Mouse (Mus musculus) limb, embryonic 11.5 days (tissue): ENCODE data around the gene C2cd5. TPM values are rescaled to one million over a fixed set of nuclear protein-coding genes. Genes with fewer than 3 reads are reported as not detected.
"Not testable (repeated sequence)": the region's sequence is repeated elsewhere in the genome, so short reads cannot be mapped to it uniquely, and the experiment has no call there.

ENCODE experiments used
- ATAC-seq: fragments of 200-750 bp; cut with Nextera tagmentation; 2 replicates; pipeline ENCODE4 v1.8.0; 2017; ENCODE audit warnings: low read depth; ENCODE audit not compliant: insufficient number of reproducible peaks, low FRiP score, low TSS enrichment
- DNase-seq: peaks from one replicate; pipeline ENCODE4 v3.0.0-alpha.2; 2015; ENCODE audit warnings: low spot score
- H3K27ac ChIP-seq: fragments of 300-500 bp; sonication (generic); replicated peaks from 2 replicates; pipeline ENCODE4 v1.5.1; 2014; ENCODE audit warnings: low read depth, mild to moderate bottlenecking, low read length
- H3K27me3 ChIP-seq: fragments of 300-500 bp; sonication (generic); 2 replicates; pipeline ENCODE4 v1.6.1; 2014; ENCODE audit warnings: mild to moderate bottlenecking, low read length, mixed read lengths; ENCODE audit not compliant: control insufficient read depth, insufficient read depth
- H3K36me3 ChIP-seq: fragments of 300-500 bp; sonication (generic); 2 replicates; pipeline ENCODE4 v1.6.1; 2014; ENCODE audit warnings: mild to moderate bottlenecking, low read length, moderate library complexity, mixed read lengths; ENCODE audit not compliant: control insufficient read depth, insufficient read depth
- H3K4me1 ChIP-seq: fragments of 300-500 bp; sonication (generic); 2 replicates; pipeline ENCODE4 v1.6.1; 2014; ENCODE audit warnings: low read length, mixed read lengths; ENCODE audit not compliant: control insufficient read depth, insufficient read depth
- H3K4me2 ChIP-seq: fragments of 300-500 bp; sonication (generic); 2 replicates; pipeline ENCODE4 v1.6.1; 2014; ENCODE audit warnings: low read depth, mild to moderate bottlenecking, moderate library complexity; ENCODE audit not compliant: severe bottlenecking
- H3K4me3 ChIP-seq: fragments of 300-500 bp; sonication (generic); 2 replicates; pipeline ENCODE4 v1.5.1; 2014; ENCODE audit warnings: low read depth, low read length
- H3K9ac ChIP-seq: fragments of 300-500 bp; sonication (generic); 2 replicates; pipeline ENCODE4 v1.6.1; 2014; ENCODE audit warnings: mild to moderate bottlenecking, low read length
- H3K9me3 ChIP-seq: fragments of 300-500 bp; sonication (generic); 2 replicates; pipeline ENCODE4 v1.6.1; 2016; ENCODE audit warnings: low read length; ENCODE audit not compliant: control insufficient read depth
- WGBS: fragments of 180-500 bp; shearing (Covaris S2); extraction: QIAGEN DNeasy Blood & Tissue Kit; methylation state at CpG from one replicate; pipeline ENCODE4 v1.1.7; 2014; 5-methylcytosine and 5-hydroxymethylcytosine counted together
- polyA plus RNA-seq: library from polyadenylated mRNA; unstranded; fragments of >200 nt; fragmentation: Nextera tagmentation; extraction: Ambion mirVana; gene quantifications from 2 replicates; pipeline ENCODE4 v1.2.1, GENCODE M21; 2014

Gene C2cd5
- polyA plus RNA-seq, 1 experiment from 2014 or later: 29.2 TPM

- H3K27ac ChIP-seq: no peak overlapping the region
- no peak overlapping the region for H3K4me3 ChIP-seq
- H3K9ac ChIP-seq: no peak overlapping the region
- WGBS: 32% methylated on average over 10 of the region's 10 CpGs
- no peaks in the 10 kb centered on the region for H3K9me3 ChIP-seq
- no peaks in the 10 kb centered on the region for H3K4me1 ChIP-seq
- no peaks in the 10 kb centered on the region for H3K27me3 ChIP-seq
- no peak overlapping the region for H3K4me2 ChIP-seq
- H3K36me3 ChIP-seq: no peaks in the 10 kb centered on the region
- ATAC-seq (no peak), DNase-seq (peak; percentile 83)
These were observed 111.2 kb downstream of the C2cd5 start for GRCm38 (mm10) chr6:142988753-142989152.

- Histone ChIP-seq H3K4me1 (no peaks in the 10 kb centered on the region), H3K9ac (no peak overlapping the region), H3K27me3 (no peaks in the 10 kb centered on the region), H3K4me2 (no peak overlapping the region), H3K27ac (no peak overlapping the region), H3K36me3 (no peaks in the 10 kb centered on the region), H3K4me3 (no peak overlapping the region), H3K9me3 (no peaks in the 10 kb centered on the region)
- DNase-seq: no peak
- 73% methylated on average over 6 of the region's 6 CpGs for WGBS
- no peak for ATAC-seq
These were observed 111.7 kb downstream of the C2cd5 start for GRCm38 (mm10) chr6:142988231-142988630.

GRCm38 (mm10) chr6:142987616-142988015 is 112.3 kb downstream of the C2cd5 start:
- ATAC-seq (no peak), DNase-seq (no peak)
- H3K36me3 ChIP-seq: no peaks in the 10 kb centered on the region

GRCm38 (mm10) chr6:142986706-142987105 is 113.2 kb downstream of the C2cd5 start:
- H3K27me3 ChIP-seq, H3K4me2 ChIP-seq, H3K36me3 ChIP-seq, ATAC-seq, H3K4me3 ChIP-seq, H3K4me1 ChIP-seq, H3K9me3 ChIP-seq, H3K9ac ChIP-seq, H3K27ac ChIP-seq, DNase-seq: not testable (repeated sequence)
- 87% methylated on average over 9 of the region's 9 CpGs for WGBS

More at GRCm38 (mm10) chr6:142987616-142988015, 112.3 kb downstream of the C2cd5 start:
- Histone ChIP-seq H3K9me3 (no peaks in the 10 kb centered on the region), H3K27me3 (no peaks in the 10 kb centered on the region), H3K27ac (no peak overlapping the region), H3K4me1 (no peaks in the 10 kb centered on the region), H3K4me3 (no peak overlapping the region), H3K4me2 (no peak overlapping the region), H3K9ac (no peak overlapping the region)
- WGBS: 77% methylated on average over 6 of the region's 6 CpGs

- ATAC-seq, H3K27ac ChIP-seq, DNase-seq, H3K9me3 ChIP-seq, H3K4me1 ChIP-seq, H3K4me3 ChIP-seq, H3K9ac ChIP-seq, H3K36me3 ChIP-seq, H3K4me2 ChIP-seq, H3K27me3 ChIP-seq: not testable (repeated sequence)
- 92% methylated on average over 9 of the region's 9 CpGs for WGBS
These were observed 114.2 kb downstream of the C2cd5 start for GRCm38 (mm10) chr6:142985561-142986238.

GRCm38 (mm10) chr6:142979665-142980660 is 120.0 kb downstream of the C2cd5 start:
- no peak overlapping the region for H3K4me2 ChIP-seq
- no peak overlapping the region for H3K4me3 ChIP-seq
- DNase-seq (no peak), ATAC-seq (no peak)
- H3K9me3 ChIP-seq: no peaks in the 10 kb centered on the region
- H3K9ac ChIP-seq: no peak overlapping the region
- no peaks in the 10 kb centered on the region for H3K36me3 ChIP-seq
- H3K27ac ChIP-seq: no peak overlapping the region
- no peaks in the 10 kb centered on the region for H3K27me3 ChIP-seq
- no peaks in the 10 kb centered on the region for H3K4me1 ChIP-seq
- 49% methylated on average over 6 of the region's 6 CpGs for WGBS

- H3K9ac ChIP-seq: no peak overlapping the region
- H3K4me2 ChIP-seq: no peak overlapping the region
- no peaks in the 10 kb centered on the region for H3K9me3 ChIP-seq
- H3K36me3 ChIP-seq: no peaks in the 10 kb centered on the region
- DNase-seq: no peak
- no peak overlapping the region for H3K4me3 ChIP-seq
- no peak for ATAC-seq
- H3K4me1 ChIP-seq: no peaks in the 10 kb centered on the region
- 71% methylated on average over 1 of the region's 1 CpGs for WGBS
- no peaks in the 10 kb centered on the region for H3K27me3 ChIP-seq
- no peak overlapping the region for H3K27ac ChIP-seq
These were observed 122.7 kb downstream of the C2cd5 start for GRCm38 (mm10) chr6:142977221-142977620.

GRCm38 (mm10) chr6:142973289-142973688 is 126.7 kb downstream of the C2cd5 start:
- Histone ChIP-seq H3K27me3 (no peaks in the 10 kb centered on the region), H3K36me3 (no peaks in the 10 kb centered on the region), H3K9me3 (no peaks in the 10 kb centered on the region), H3K27ac (no peak overlapping the region), H3K9ac (no peak overlapping the region), H3K4me1 (no peaks in the 10 kb centered on the region), H3K4me3 (no peak overlapping the region), H3K4me2 (no peak overlapping the region)
- whole genome bisulfite sequencing: 94% methylated on average over 7 of the region's 7 CpGs
- DNase-seq (no peak), ATAC-seq (no peak)
